Mouse (Mus musculus): ENCODE measurements around the gene Parva.

Parva gene

GRCm38 (mm10) chr7:112427357-112428157 is at the start of gene Parva:
Gene Parva, plus strand, starts transcription at chr7:112427505.
- DNase-seq: peak; percentile 78 to 81

GRCm38 (mm10) chr7:112378056-112378455 is 49.2 kb upstream of the Parva start:
- no peak for DNase-seq

GRCm38 (mm10) chr7:112378476-112378875 is 48.8 kb upstream of the Parva start:
- DNase-seq: no peak

GRCm38 (mm10) chr7:112386521-112386920 is 40.8 kb upstream of the Parva start:
- DNase-seq: no peak

- no peak for DNase-seq
Measured at GRCm38 (mm10) chr7:112387876-112388275, 39.4 kb upstream of the Parva start.

- no peak for DNase-seq
Measured at GRCm38 (mm10) chr7:112388363-112388875, 38.9 kb upstream of the Parva start.

- DNase-seq: no peak
Measured at GRCm38 (mm10) chr7:112389611-112390251, 37.6 kb upstream of the Parva start.

GRCm38 (mm10) chr7:112390252-112390936 is 36.9 kb upstream of the Parva start:
- DNase-seq: peak; percentile 46 to 49

- peak; percentile 60 to 63 for DNase-seq
Measured at GRCm38 (mm10) chr7:112390937-112391605, 36.2 kb upstream of the Parva start.

GRCm38 (mm10) chr7:112397786-112398185 is 29.5 kb upstream of the Parva start:
- no peak for DNase-seq

GRCm38 (mm10) chr7:112399425-112400170 is 27.7 kb upstream of the Parva start:
- DNase-seq: no peak

- peak; percentile 90 to 92 for DNase-seq
Measured at GRCm38 (mm10) chr7:112400175-112400574, 27.1 kb upstream of the Parva start.

GRCm38 (mm10) chr7:112405061-112405460 is 22.2 kb upstream of the Parva start:
- DNase-seq: no peak

- DNase-seq: peak in 1 of 2 experiments; percentile 34
Measured at GRCm38 (mm10) chr7:112405578-112405977, 21.7 kb upstream of the Parva start.

GRCm38 (mm10) chr7:112407597-112407996 is 19.7 kb upstream of the Parva start:
- peak; percentile 76 to 79 for DNase-seq

GRCm38 (mm10) chr7:112409991-112410390 is 17.3 kb upstream of the Parva start:
- DNase-seq: peak; percentile 54 to 71

- DNase-seq: no peak
Measured at GRCm38 (mm10) chr7:112413286-112413685, 14.0 kb upstream of the Parva start.

GRCm38 (mm10) chr7:112416058-112416526 is 11.2 kb upstream of the Parva start:
- peak; percentile 68 to 70 for DNase-seq

GRCm38 (mm10) chr7:112416730-112417513 is 10.4 kb upstream of the Parva start:
- no peak for DNase-seq

GRCm38 (mm10) chr7:112417598-112417997 is 9.7 kb upstream of the Parva start:
- DNase-seq: no peak

GRCm38 (mm10) chr7:112423438-112423837 is 3.9 kb upstream of the Parva start:
- no peak for DNase-seq
